Mouse (Mus musculus) adipocyte (in vitro differentiated cells): Measurements from ENCODE around the gene Smox.
"Not testable (repeated sequence)": the region's sequence is repeated elsewhere in the genome, so short reads cannot be mapped to it uniquely, and the experiment has no call there.

Experiments
- DNase-seq: peaks from one replicate; pipeline ENCODE4 v3.0.0-alpha.2; 2016; ENCODE audit warnings: low spot score

Gene Smox

GRCm38 (mm10) chr2:131491196-131491595, at the start of gene Smox:
Gene Smox, plus strand, starts transcription at chr2:131491496.
- DNase-seq = no peak

- DNase-seq = no peak
Observed at GRCm38 (mm10) chr2:131443084-131443890, 48.0 kb upstream of the Smox start.

GRCm38 (mm10) chr2:131443891-131444190, 47.5 kb upstream of the Smox start:
- no peak for DNase-seq

- no peak for DNase-seq
Observed at GRCm38 (mm10) chr2:131446416-131446982, 44.8 kb upstream of the Smox start.

- no peak for DNase-seq
Observed at GRCm38 (mm10) chr2:131447566-131448330, 43.5 kb upstream of the Smox start.

GRCm38 (mm10) chr2:131448353-131448752, 42.9 kb upstream of the Smox start:
- no peak for DNase-seq

GRCm38 (mm10) chr2:131449720-131450119, 41.6 kb upstream of the Smox start:
- DNase-seq = no peak

GRCm38 (mm10) chr2:131450491-131450890, 40.8 kb upstream of the Smox start:
- DNase-seq = no peak

- no peak for DNase-seq
Observed at GRCm38 (mm10) chr2:131457728-131458127, 33.6 kb upstream of the Smox start.

GRCm38 (mm10) chr2:131460946-131461682, 30.2 kb upstream of the Smox start:
- no peak for DNase-seq

GRCm38 (mm10) chr2:131462991-131463390, 28.3 kb upstream of the Smox start:
- peak; percentile 28 for DNase-seq

GRCm38 (mm10) chr2:131464147-131464546, 27.1 kb upstream of the Smox start:
- no peak for DNase-seq

- DNase-seq = no peak
Observed at GRCm38 (mm10) chr2:131466732-131467131, 24.6 kb upstream of the Smox start.

- DNase-seq = peak; percentile 92
Observed at GRCm38 (mm10) chr2:131469916-131470315, 21.4 kb upstream of the Smox start.

- DNase-seq = no peak
Observed at GRCm38 (mm10) chr2:131473749-131474148, 17.5 kb upstream of the Smox start.

- DNase-seq = not testable (repeated sequence)
Observed at GRCm38 (mm10) chr2:131477105-131477504, 14.2 kb upstream of the Smox start.

GRCm38 (mm10) chr2:131477917-131478316, 13.4 kb upstream of the Smox start:
- no peak for DNase-seq

GRCm38 (mm10) chr2:131478349-131478748, 12.9 kb upstream of the Smox start:
- no peak for DNase-seq

- no peak for DNase-seq
Observed at GRCm38 (mm10) chr2:131478916-131479315, 12.4 kb upstream of the Smox start.

- DNase-seq = no peak
Observed at GRCm38 (mm10) chr2:131481733-131482132, 9.6 kb upstream of the Smox start.

- DNase-seq = no peak
Observed at GRCm38 (mm10) chr2:131482478-131482877, 8.8 kb upstream of the Smox start.

GRCm38 (mm10) chr2:131483562-131483961, 7.7 kb upstream of the Smox start:
- DNase-seq = no peak
